Mouse (Mus musculus) Muller cell, postnatal 12 days (primary cell): ENCODE results near the gene Dock9.
A peak's percentile ranks its signal among the peaks of the same experiment; 100 is the strongest.

ENCODE experiments used
- DNase-seq: peaks from one replicate; pipeline ENCODE4 v3.0.0-alpha.2; 2015; ENCODE audit errors: inconsistent ontology term

Gene Dock9

GRCm38 (mm10) chr14:121516881-121517280 is 280.8 kb downstream of the Dock9 start:
- no peak for DNase-seq

DNA sequence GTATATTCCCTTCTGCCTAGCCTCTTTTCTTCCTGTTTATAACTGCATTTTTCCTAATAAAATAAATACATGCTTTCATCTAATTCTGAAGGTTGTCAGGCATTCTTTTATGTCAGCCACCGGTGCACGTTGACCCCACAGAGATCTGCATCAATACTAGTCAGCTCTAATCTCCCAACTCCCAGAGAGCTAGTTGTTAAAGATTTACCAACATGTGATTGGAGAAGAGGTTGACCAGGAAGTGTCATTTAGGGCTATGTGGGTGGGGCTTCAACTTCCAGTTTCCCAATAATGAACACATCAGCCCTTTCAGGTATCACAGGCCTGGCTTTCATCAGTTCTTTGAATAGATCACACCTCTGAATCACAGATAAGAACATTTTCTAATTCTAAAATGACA is 288.7 kb downstream of the Dock9 start:
- no peak for DNase-seq

DNA sequence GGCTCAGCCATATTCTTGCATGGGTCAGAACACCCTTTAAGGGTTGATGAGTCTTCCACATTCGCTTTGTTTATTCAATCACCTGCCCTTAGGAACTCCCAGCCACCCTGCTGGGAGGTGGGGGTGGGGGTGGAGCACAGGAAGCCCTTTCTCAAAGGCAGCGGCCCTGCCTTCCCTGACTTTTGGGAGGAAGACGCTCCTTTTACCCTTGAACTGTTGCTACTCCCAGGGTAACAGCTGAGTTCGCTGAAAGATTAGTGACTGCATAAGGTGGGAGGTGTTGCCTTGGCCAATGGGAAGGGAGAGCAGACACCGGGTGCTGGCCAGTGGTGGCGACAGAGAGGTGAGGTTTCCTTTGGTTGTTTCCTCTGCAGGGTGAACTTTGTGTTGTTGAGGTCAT is 291.3 kb downstream of the Dock9 start:
- no peak for DNase-seq

- DNase-seq = no peak
These were observed 292.2 kb downstream of the Dock9 start for GRCm38 (mm10) chr14:121505485-121505860.

GRCm38 (mm10) chr14:121504781-121505484 is 292.7 kb downstream of the Dock9 start, which contains the start of gene Slc15a1:
Gene Slc15a1 (minus strand): TSS chr14:121505252.
- DNase-seq = no peak

DNA sequence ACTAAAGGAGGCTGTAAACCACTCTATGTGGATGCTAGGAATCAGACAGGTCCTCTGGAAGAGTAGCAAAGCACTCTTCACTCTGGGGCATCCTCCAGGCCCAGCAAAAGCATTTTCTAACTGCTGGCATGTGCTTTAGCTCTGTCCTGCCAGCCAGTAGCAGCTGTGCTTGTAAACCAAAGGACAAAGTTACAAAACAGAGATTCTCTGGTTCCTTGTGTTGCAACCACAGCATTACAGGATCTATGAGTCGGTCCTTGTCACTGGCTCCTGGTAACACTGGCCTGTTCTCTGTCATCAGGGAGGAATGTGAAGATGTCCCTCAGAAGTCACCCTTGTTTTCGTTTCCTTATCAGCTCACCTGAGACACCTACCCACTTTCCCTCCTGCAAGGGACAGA is 297.1 kb downstream of the Dock9 start:
- peak; percentile 40 for DNase-seq

GRCm38 (mm10) chr14:121499769-121500168 is 297.9 kb downstream of the Dock9 start:
- peak; percentile 37 for DNase-seq

DNA sequence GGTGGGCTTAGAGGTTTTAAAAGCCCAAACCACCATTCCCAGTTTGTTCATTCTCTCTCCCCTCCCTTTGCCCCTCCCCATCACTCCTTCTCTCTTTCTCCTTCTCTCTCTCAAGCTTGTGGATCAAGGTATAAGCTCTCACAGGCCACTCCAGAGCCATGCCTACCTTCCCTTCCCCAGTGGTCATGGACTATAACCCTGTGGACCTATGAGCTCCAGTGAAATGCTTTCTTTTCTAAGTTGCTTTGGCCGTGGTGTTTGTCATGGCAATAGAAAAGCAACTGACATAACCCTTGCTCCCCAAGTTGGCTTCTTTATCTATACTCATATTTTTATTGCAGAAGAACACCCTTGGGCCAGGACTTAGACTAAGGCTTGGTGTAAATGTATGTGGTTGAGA is 299.8 kb downstream of the Dock9 start:
- no peak for DNase-seq

DNA sequence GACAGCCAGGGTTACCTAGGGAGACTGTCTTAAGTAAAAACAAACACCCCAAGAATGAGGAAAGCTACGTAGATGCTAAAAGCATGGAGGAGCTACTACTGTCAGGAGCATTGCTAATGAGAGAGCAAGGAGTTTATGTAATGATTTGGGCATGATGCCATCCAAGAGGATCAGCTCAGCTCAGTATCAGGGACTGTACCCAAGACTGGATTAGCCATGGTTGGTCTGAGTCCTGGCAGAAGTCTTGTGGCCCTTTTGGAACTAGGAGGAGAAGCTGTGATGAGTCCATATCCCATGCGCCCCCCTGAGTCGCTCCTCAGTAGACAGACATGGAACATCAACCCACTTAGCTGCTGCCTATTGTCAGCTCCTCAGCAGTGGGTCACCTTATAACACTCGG is 301.9 kb downstream of the Dock9 start:
- DNase-seq = peak; percentile 16

DNA sequence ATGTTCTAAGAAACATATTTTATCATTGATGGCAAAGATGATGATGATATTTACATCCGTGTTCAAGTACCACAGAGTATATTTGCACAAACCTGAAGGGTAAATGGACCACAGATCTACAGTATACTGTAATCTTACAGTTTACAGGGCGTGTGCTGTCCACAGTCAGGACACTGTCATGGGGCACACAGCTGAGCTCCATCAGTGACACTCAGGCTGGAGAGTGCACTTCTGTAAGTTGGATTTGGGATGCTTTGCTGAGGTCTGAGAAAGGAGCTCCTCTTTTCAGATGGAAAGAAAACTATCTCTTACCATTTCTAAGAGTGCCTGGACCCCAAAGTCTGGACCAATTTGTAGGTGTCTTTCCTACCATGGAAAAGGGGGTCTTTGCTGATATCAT is 302.5 kb downstream of the Dock9 start:
- DNase-seq = no peak

DNA sequence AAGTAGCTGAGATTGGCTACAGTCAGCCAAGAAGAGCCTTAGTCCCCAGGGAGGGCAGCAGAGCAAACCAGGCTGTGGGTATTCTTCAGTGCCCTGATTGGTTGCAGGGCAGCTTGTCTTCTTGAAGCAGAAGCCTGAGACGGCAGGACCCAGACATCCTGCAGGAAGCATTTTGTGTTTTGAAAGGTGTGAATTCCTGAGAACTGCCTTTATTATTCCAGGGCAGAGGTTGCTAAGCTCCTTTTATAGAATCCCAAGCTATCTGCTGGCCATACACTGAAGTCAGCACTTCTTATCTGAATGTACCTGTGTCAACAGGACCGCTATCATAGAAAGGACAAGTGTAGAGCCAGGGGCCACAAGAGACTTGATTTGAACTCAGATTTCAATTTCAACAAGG is 303.4 kb downstream of the Dock9 start:
- no peak for DNase-seq

GRCm38 (mm10) chr14:121493712-121494111 is 303.9 kb downstream of the Dock9 start:
- no peak for DNase-seq

- no peak for DNase-seq
These were observed 305.3 kb downstream of the Dock9 start for GRCm38 (mm10) chr14:121492328-121492727.
